Mouse (Mus musculus) hindlimb bud, embryonic 11.5 days (tissue): ENCODE data around the gene Styxl1.

Experiments
- DNase-seq: peaks from one replicate; pipeline ENCODE4 v3.0.0-alpha.2; 2012; ENCODE audit warnings: low read depth, low spot score; ENCODE audit errors: extremely low spot score

Styxl1 gene

GRCm38 (mm10) chr5:135702190-135702589, 76.0 kb downstream of the Styxl1 start:
- DNase-seq, result no peak

GRCm38 (mm10) chr5:135701601-135702000, 76.6 kb downstream of the Styxl1 start:
- DNase-seq, result no peak

- no peak for DNase-seq
These were observed 80.5 kb downstream of the Styxl1 start for GRCm38 (mm10) chr5:135697711-135698111.
